Mouse (Mus musculus): ENCODE measurements around the gene Mobp. TPM values are rescaled to one million over a fixed set of nuclear protein-coding genes. Genes with fewer than 3 reads are reported as not detected.
A peak's percentile ranks its signal among the peaks of the same experiment; 100 is the strongest.

The Mobp gene
- polyA plus RNA-seq, 1 experiment from 2014 or later = not detected

DNA sequence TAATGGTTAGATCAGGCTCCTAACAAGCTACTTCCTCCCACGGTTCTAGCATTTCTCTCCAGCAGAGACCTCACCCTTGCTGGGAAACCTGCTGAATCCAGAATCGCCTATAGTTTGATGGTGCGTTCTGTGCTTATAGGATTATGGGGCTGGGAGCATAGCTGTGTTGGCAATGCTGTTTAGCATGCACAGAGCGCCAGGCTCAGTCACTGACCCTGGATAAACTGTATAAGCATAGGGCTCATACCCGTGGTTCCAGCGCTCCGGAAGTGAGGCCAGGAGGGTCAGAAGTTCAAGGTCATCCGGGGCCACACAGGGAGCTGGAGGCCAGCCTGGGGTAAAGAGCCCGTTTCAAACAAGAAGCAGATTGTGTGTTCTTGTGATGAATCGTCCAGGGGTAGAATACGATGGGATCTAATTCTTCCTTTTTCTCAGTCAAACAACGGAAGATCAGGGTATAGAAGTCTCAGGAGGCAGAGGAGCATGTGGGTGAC, 2.4 kb downstream of the Mobp start:
- Histone ChIP-seq H3K9ac (ENCODE audit: low read depth, low read length) (no peak overlapping the region), H3K4me3 (ENCODE audit: low read depth, low read length) (no peak overlapping the region), H3K4me2 (replicated peaks; ENCODE audit: low read depth, low read length) (no peak overlapping the region), H3K27me3 (ENCODE audit: control insufficient read depth, insufficient read depth, low read length) (no peaks in the 10 kb centered on the region), H3K27ac (ENCODE audit: low read depth, low read length) (no peak overlapping the region), H3K4me1 (replicated peaks; ENCODE audit: control insufficient read depth, insufficient read depth, low read length) (no peaks in the 10 kb centered on the region), H3K9me3 (ENCODE audit: control insufficient read depth, low read length) (no peaks in the 10 kb centered on the region), H3K36me3 (ENCODE audit: control insufficient read depth, insufficient read depth, low read length) (no peaks in the 10 kb centered on the region)
- ATAC-seq (ENCODE audit: low FRiP score) (no peak), DNase-seq (ENCODE audit: low spot score) (no peak)
- 78% methylated on average over 12 of the region's 12 CpGs for WGBS

DNA sequence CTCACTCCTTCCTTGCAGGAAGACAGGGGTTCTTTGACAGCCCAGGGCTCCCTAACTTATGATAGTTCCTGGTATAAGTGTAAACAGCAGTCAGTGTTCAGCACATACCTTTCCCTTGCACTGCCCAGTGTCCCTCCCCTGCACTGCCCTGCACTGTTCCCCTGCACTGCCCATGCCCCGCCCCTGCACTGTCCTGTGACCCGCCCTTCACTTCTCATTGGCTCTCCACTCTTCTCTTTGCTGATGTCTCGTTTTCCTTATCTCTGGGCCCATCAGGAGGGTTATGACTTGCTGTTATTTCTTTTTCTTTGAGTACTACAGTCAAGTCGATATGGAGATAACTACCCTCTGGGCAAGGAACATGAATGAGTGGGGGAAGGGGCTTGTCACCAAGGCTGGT, 8.5 kb downstream of the Mobp start:
- WGBS = 46% methylated on average over 4 of the region's 4 CpGs
- ATAC-seq (ENCODE audit: low FRiP score) (no peak), DNase-seq (ENCODE audit: low spot score) (no peak)
- no peak overlapping the region for H3K4me3 ChIP-seq (ENCODE audit: low read depth, low read length)
- no peaks in the 10 kb centered on the region for H3K36me3 ChIP-seq (ENCODE audit: control insufficient read depth, insufficient read depth, low read length)
- no peak overlapping the region for H3K27ac ChIP-seq (ENCODE audit: low read depth, low read length)
- no peak overlapping the region for H3K9ac ChIP-seq (ENCODE audit: low read depth, low read length)
- H3K27me3 ChIP-seq (ENCODE audit: control insufficient read depth, insufficient read depth, low read length) = no peaks in the 10 kb centered on the region
- no peak overlapping the region for H3K4me2 ChIP-seq (replicated peaks; ENCODE audit: low read depth, low read length)
- 0 out of 2 replicates have a peak, but pooled peaks cover 2% of the 10 kb centered on the region for H3K4me1 ChIP-seq (replicated peaks; ENCODE audit: control insufficient read depth, insufficient read depth, low read length)
- no peaks in the 10 kb centered on the region for H3K9me3 ChIP-seq (ENCODE audit: control insufficient read depth, low read length)

DNA sequence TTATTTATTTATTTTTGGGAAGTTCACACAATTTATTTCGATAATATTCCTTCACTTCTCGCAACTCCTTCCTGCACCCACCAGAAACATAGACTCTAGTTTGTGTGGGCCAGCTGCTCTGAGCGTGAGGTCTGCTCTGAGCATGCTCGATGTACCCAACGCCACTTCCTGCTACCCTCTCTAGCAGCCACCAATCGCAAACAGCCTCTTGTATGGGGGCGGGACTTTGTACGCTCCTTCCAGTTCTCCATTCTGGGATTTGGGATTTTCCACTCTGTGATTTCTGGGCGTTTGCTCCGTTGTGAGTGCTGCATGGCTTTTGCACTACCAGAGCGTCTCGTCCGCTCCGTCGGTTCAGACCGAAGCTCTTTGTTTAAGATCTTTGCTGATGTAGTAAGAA, 14.4 kb downstream of the Mobp start:
- ATAC-seq (ENCODE audit: low FRiP score) (no peak), DNase-seq (ENCODE audit: low spot score) (no peak)
- no peak overlapping the region for H3K9ac ChIP-seq (ENCODE audit: low read depth, low read length)
- H3K4me3 ChIP-seq (ENCODE audit: low read depth, low read length) = no peak overlapping the region
- H3K4me1 ChIP-seq (replicated peaks; ENCODE audit: control insufficient read depth, insufficient read depth, low read length) = no peaks in the 10 kb centered on the region
- WGBS = 84% methylated on average over 16 of the region's 16 CpGs
- H3K27me3 ChIP-seq (ENCODE audit: control insufficient read depth, insufficient read depth, low read length) = no peaks in the 10 kb centered on the region
- H3K27ac ChIP-seq (ENCODE audit: low read depth, low read length) = no peak overlapping the region
- H3K9me3 ChIP-seq (ENCODE audit: control insufficient read depth, low read length) = no peaks in the 10 kb centered on the region
- H3K4me2 ChIP-seq (replicated peaks; ENCODE audit: low read depth, low read length) = no peak overlapping the region
- H3K36me3 ChIP-seq (ENCODE audit: control insufficient read depth, insufficient read depth, low read length) = no peaks in the 10 kb centered on the region

DNA sequence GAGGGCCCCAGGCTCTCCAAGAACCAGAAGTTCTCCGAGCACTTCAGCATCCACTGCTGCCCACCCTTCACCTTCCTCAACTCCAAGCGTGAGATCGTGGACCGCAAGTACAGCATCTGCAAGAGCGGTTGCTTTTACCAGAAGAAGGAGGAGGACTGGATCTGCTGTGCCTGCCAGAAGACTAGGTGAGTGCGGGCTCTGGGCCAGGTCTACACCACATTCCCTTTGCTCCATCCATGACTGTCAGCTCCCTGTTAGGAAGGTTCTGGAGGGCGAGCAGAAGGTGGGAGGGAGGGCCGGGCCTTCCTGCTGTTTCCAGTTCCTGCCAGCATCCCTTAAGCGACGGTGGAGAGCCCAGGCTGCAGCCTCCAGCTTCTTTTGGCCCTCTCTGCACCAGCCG, 18.3 kb downstream of the Mobp start:
- 66% methylated on average over 11 of the region's 11 CpGs for WGBS
- DNase-seq (ENCODE audit: low spot score) (no peak), ATAC-seq (ENCODE audit: low FRiP score) (no peak)
- H3K9ac ChIP-seq (ENCODE audit: low read depth, low read length) = no peak overlapping the region
- H3K4me2 ChIP-seq (replicated peaks; ENCODE audit: low read depth, low read length) = no peak overlapping the region
- H3K27ac ChIP-seq (ENCODE audit: low read depth, low read length) = no peak overlapping the region
- no peaks in the 10 kb centered on the region for H3K4me1 ChIP-seq (replicated peaks; ENCODE audit: control insufficient read depth, insufficient read depth, low read length)
- no peak overlapping the region for H3K4me3 ChIP-seq (ENCODE audit: low read depth, low read length)
- H3K27me3 ChIP-seq (ENCODE audit: control insufficient read depth, insufficient read depth, low read length) = no peaks in the 10 kb centered on the region
- H3K36me3 ChIP-seq (ENCODE audit: control insufficient read depth, insufficient read depth, low read length) = no peaks in the 10 kb centered on the region
- H3K9me3 ChIP-seq (ENCODE audit: control insufficient read depth, low read length) = no peaks in the 10 kb centered on the region

DNA sequence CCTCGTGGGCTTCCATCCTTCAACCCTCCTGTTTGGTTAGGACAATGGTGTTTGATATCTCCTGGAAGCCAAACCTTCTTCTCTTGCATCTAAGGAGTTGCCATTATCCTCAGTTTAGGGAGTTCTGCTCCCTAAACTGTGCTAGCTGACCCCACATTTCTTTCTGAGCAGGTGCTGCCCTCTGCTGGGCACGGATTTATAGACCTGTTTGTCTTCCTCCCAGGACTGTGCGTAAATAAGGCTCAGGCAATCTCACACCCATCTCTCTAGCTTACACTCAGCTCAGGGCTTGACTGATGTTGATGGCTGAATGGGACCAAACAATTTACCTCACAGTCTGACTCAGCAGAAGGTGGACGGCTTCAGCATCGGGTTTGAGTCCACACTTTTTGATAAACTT, 21.8 kb downstream of the Mobp start:
- peak; percentile 75 for DNase-seq (ENCODE audit: low spot score)
- ATAC-seq (ENCODE audit: low FRiP score) = no peak
- 45% methylated on average over 5 of the region's 5 CpGs for WGBS

DNA sequence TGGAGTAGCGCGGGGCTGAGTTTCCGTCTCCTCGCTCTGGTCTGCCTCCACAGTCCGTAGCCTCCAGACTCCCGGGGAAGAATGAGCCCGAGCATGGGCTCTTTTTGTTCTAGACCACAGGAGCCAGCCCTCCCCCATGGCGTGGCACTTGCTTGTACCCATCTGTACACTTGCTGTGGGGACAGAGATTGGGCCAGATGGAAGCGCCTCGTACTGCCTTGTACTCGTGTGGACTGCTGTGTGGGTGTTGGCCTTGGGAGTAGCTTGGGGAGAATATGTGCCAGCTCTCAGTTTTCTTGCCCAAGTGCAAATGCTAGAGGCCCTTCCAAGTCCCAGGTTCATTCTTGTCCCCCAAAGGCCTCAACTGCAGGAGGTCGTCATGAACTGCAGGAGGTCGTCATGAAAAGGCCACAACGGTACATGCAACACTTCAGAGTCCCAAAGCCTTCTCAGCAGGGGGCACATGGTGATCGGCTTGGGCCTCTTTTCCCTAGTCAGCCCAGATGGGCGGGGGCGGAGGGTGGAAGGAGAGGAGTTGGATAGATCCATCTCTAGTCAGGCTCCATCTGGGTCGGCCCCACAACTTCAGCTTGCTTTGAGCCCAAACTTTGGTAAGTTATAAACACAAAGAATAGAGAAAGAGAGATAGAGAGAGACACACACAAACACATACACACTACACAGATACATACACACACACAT, 25.1 kb downstream of the Mobp start:
- no peaks in the 10 kb centered on the region for H3K4me1 ChIP-seq (replicated peaks; ENCODE audit: control insufficient read depth, insufficient read depth, low read length)
- no peak overlapping the region for H3K9ac ChIP-seq (ENCODE audit: low read depth, low read length)
- no peak overlapping the region for H3K4me3 ChIP-seq (ENCODE audit: low read depth, low read length)
- no peaks in the 10 kb centered on the region for H3K9me3 ChIP-seq (ENCODE audit: control insufficient read depth, low read length)
- DNase-seq (ENCODE audit: low spot score) (no peak), ATAC-seq (ENCODE audit: low FRiP score) (no peak)
- H3K27me3 ChIP-seq (ENCODE audit: control insufficient read depth, insufficient read depth, low read length) = no peaks in the 10 kb centered on the region
- no peak overlapping the region for H3K27ac ChIP-seq (ENCODE audit: low read depth, low read length)
- H3K36me3 ChIP-seq (ENCODE audit: control insufficient read depth, insufficient read depth, low read length) = no peaks in the 10 kb centered on the region
- H3K4me2 ChIP-seq (replicated peaks; ENCODE audit: low read depth, low read length) = no peak overlapping the region
- WGBS = 83% methylated on average over 18 of the region's 18 CpGs

More for the DNA sequence above, 21.8 kb downstream of the Mobp start:
- no peaks in the 10 kb centered on the region for H3K4me1 ChIP-seq (replicated peaks; ENCODE audit: control insufficient read depth, insufficient read depth, low read length)
- H3K36me3 ChIP-seq (ENCODE audit: control insufficient read depth, insufficient read depth, low read length) = no peaks in the 10 kb centered on the region
- H3K4me2 ChIP-seq (replicated peaks; ENCODE audit: low read depth, low read length) = no peak overlapping the region
- H3K9me3 ChIP-seq (ENCODE audit: control insufficient read depth, low read length) = no peaks in the 10 kb centered on the region
- H3K27me3 ChIP-seq (ENCODE audit: control insufficient read depth, insufficient read depth, low read length) = no peaks in the 10 kb centered on the region
- H3K9ac ChIP-seq (ENCODE audit: low read depth, low read length) = no peak overlapping the region
- H3K4me3 ChIP-seq (ENCODE audit: low read depth, low read length) = no peak overlapping the region
- H3K27ac ChIP-seq (ENCODE audit: low read depth, low read length) = no peak overlapping the region

DNA sequence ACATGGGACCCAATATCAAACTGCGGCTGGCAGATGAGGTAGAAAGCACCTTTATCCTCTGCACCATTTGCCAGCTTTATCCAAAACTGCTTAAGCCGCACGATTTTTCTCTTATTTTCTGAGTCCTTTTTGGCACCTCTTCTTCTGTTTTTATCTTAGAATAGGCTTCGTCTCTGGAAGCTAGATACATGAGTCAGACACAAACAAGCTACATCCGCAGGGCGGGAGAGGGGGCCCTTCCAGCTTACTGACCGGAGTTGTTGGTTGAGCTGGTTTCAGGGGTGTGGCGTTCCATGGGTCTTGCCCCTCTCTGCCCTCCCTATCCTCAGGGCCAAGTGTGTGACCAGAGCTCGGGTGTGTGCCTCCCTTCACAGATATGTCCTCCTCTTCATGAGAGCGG, 29.3 kb downstream of the Mobp start:
- Histone ChIP-seq H3K4me2 (replicated peaks; ENCODE audit: low read depth, low read length) (no peak overlapping the region), H3K4me1 (replicated peaks; ENCODE audit: control insufficient read depth, insufficient read depth, low read length) (no peaks in the 10 kb centered on the region), H3K27ac (ENCODE audit: low read depth, low read length) (no peak overlapping the region), H3K9ac (ENCODE audit: low read depth, low read length) (no peak overlapping the region), H3K4me3 (ENCODE audit: low read depth, low read length) (no peak overlapping the region), H3K36me3 (ENCODE audit: control insufficient read depth, insufficient read depth, low read length) (no peaks in the 10 kb centered on the region), H3K9me3 (ENCODE audit: control insufficient read depth, low read length) (no peaks in the 10 kb centered on the region), H3K27me3 (ENCODE audit: control insufficient read depth, insufficient read depth, low read length) (no peaks in the 10 kb centered on the region)
- DNase-seq (ENCODE audit: low spot score) = no peak
- WGBS = 86% methylated on average over 10 of the region's 10 CpGs
- ATAC-seq (ENCODE audit: low FRiP score) = no peak

DNA sequence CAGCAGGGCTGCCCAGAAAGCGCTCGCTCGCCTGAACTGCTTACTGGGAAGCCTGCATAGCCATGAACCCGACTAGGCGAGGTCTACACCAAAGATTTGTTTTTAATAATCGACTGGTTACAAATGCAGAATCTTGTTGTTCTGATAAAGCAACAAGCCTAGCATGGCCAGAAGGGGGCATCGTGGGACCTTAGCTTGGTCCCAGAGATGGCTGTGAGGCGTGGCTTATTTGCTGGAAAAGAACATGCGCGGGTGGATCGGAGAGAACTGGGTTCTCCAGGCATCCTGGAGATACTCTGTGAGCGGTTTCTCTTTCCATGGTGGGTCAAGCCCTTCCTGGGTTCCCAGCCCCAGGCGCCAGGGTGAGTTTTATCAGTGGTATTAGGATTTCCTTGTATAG, 35.0 kb downstream of the Mobp start:
- Histone ChIP-seq H3K4me1 (replicated peaks; ENCODE audit: control insufficient read depth, insufficient read depth, low read length) (no peaks in the 10 kb centered on the region), H3K27ac (ENCODE audit: low read depth, low read length) (no peak overlapping the region), H3K9ac (ENCODE audit: low read depth, low read length) (no peak overlapping the region), H3K4me3 (ENCODE audit: low read depth, low read length) (no peak overlapping the region), H3K27me3 (ENCODE audit: control insufficient read depth, insufficient read depth, low read length) (no peaks in the 10 kb centered on the region), H3K4me2 (replicated peaks; ENCODE audit: low read depth, low read length) (no peak overlapping the region), H3K36me3 (ENCODE audit: control insufficient read depth, insufficient read depth, low read length) (no peaks in the 10 kb centered on the region), H3K9me3 (ENCODE audit: control insufficient read depth, low read length) (no peaks in the 10 kb centered on the region)
- ATAC-seq (ENCODE audit: low FRiP score) = no peak
- DNase-seq (ENCODE audit: low spot score) = peak; percentile 71
- 38% methylated on average over 13 of the region's 13 CpGs for WGBS

DNA sequence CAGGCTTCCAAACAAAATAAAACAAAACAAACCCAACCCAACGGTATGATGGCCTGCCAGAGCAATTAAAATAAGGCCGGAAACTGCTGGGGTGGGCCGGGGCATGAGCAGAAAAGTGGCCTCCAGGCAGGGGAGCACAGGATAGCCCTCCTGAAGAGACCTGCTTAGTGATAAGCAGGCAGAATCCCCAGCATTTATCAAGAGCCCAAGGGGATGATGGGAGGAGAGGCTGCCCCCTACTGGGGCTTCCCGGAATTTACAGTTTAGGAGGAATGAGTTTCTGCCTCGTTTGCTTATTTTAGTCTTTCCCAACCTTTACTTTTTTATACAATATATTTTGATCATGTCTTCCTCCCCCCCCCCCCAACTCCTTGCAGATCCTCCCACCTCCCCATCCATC, 37.3 kb downstream of the Mobp start:
- Histone ChIP-seq H3K9me3 (ENCODE audit: control insufficient read depth, low read length) (no peaks in the 10 kb centered on the region), H3K36me3 (ENCODE audit: control insufficient read depth, insufficient read depth, low read length) (no peaks in the 10 kb centered on the region), H3K4me2 (replicated peaks; ENCODE audit: low read depth, low read length) (no peak overlapping the region), H3K4me3 (ENCODE audit: low read depth, low read length) (no peak overlapping the region), H3K4me1 (replicated peaks; ENCODE audit: control insufficient read depth, insufficient read depth, low read length) (no peaks in the 10 kb centered on the region), H3K27ac (ENCODE audit: low read depth, low read length) (no peak overlapping the region), H3K9ac (ENCODE audit: low read depth, low read length) (no peak overlapping the region), H3K27me3 (ENCODE audit: control insufficient read depth, insufficient read depth, low read length) (no peaks in the 10 kb centered on the region)
- WGBS = 86% methylated on average over 5 of the region's 5 CpGs
- DNase-seq (ENCODE audit: low spot score) = no peak
- ATAC-seq (ENCODE audit: low FRiP score) = no peak

Measured in hindbrain, embryonic 11.5 days (tissue).